Mouse (Mus musculus): ENCODE data around the gene Atoh7. TPM values are rescaled to one million over a fixed set of nuclear protein-coding genes. Genes with fewer than 3 reads are reported as not detected.

The Atoh7 gene
- polyA plus RNA-seq, 1 experiment from 2014 or later, result 2.1 TPM

DNA sequence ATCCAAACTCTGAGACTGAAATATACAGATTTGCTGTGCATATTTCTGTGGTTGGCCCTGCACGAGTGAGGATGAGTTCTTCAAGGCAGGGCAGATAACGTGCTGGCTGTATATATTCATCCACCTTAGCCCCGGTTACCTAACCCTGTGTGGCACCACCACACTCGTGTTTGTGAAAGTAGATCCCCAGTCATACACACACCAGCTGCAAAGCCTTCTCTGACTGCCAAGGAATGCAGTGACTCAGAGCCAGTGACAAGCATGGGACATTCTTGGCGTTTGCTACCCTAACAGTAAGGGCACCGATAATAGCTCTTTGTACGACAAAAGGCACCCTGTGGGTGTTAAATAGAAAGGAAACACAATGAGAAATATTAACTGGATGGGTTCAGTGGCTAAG lies 28.8 kb downstream of the Atoh7 start:
- ATAC-seq (ENCODE audit: low FRiP score), result no peak

DNA sequence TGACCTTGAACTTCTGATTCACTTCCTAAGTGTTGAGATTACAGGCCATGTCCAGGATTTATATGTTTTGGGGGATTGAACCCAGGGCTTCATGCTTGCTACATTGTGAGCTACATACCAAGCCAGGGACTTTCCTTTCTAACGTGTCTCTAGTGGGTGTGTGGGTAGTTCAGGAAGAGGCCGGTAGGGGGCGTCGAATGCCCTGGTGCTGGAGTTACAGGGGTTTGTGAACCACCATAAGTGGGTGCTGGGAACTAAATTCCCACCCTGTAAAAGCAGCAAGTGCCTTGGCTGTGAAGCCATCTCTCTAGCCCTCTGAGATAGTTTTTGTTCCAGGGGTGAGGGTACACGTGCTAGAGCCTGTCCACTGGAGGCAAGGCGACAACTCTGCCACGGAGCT lies 31.0 kb downstream of the Atoh7 start:
- 78% methylated on average over 7 of the region's 7 CpGs for WGBS
- Histone ChIP-seq H3K4me1 (replicated peaks) (no peaks in the 10 kb centered on the region), H3K9me3 (no peaks in the 10 kb centered on the region), H3K4me3 (no peak overlapping the region), H3K4me2 (no peak overlapping the region), H3K36me3 (no peaks in the 10 kb centered on the region), H3K27ac (no peak overlapping the region), H3K9ac (no peak overlapping the region), H3K27me3 (no peaks in the 10 kb centered on the region)
- no peak for ATAC-seq (ENCODE audit: low FRiP score)

More for the DNA sequence above, 28.8 kb downstream of the Atoh7 start:
- Histone ChIP-seq H3K4me2 (no peak overlapping the region), H3K27me3 (no peaks in the 10 kb centered on the region), H3K36me3 (no peaks in the 10 kb centered on the region), H3K9me3 (no peaks in the 10 kb centered on the region), H3K4me1 (replicated peaks) (no peaks in the 10 kb centered on the region), H3K9ac (no peak overlapping the region), H3K27ac (no peak overlapping the region), H3K4me3 (no peak overlapping the region)
- 67% methylated on average over 7 of the region's 7 CpGs for WGBS

DNA sequence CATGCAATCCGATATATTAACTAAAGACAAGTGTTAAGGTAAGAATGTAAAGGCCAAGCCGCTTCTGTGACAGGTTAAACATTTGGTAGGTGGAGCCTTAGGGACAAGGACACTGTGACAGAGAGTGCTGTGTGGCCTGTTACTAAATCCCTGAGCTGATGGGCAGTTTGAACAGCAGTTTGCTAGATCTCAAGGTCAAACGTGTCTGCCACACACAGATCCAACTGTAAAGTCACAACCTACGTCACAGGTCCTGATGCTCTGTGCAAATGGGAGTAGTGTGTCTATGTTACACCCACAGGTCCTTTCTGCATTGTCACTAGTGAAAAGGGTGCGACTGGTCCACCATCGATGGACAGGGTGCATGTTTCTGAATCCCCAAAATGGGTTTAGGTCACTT lies 32.9 kb downstream of the Atoh7 start:
- no peaks in the 10 kb centered on the region for H3K36me3 ChIP-seq
- WGBS, result 90% methylated on average over 6 of the region's 6 CpGs
- no peak for ATAC-seq (ENCODE audit: low FRiP score)
- H3K4me3 ChIP-seq, result no peak overlapping the region
- H3K27ac ChIP-seq, result no peak overlapping the region
- H3K27me3 ChIP-seq, result 0 out of 2 replicates have a peak, but pooled peaks cover 3% of the 10 kb centered on the region
- H3K4me1 ChIP-seq (replicated peaks), result no peaks in the 10 kb centered on the region
- no peak overlapping the region for H3K9ac ChIP-seq
- H3K4me2 ChIP-seq, result no peak overlapping the region
- H3K9me3 ChIP-seq, result no peaks in the 10 kb centered on the region

- H3K27me3 ChIP-seq, result 0 out of 2 replicates have a peak, but pooled peaks cover 3% of the 10 kb centered on the region
- no peak overlapping the region for H3K9ac ChIP-seq
- H3K4me1 ChIP-seq (replicated peaks), result no peaks in the 10 kb centered on the region
- ATAC-seq (ENCODE audit: low FRiP score), result no peak
- no peaks in the 10 kb centered on the region for H3K36me3 ChIP-seq
- H3K9me3 ChIP-seq, result no peaks in the 10 kb centered on the region
- no peak overlapping the region for H3K4me3 ChIP-seq
- 92% methylated on average over 4 of the region's 4 CpGs for WGBS
- H3K27ac ChIP-seq, result no peak overlapping the region
- no peak overlapping the region for H3K4me2 ChIP-seq
These were observed 33.9 kb downstream of the Atoh7 start for GRCm38 (mm10) chr10:63133326-63133725.

GRCm38 (mm10) chr10:63135680-63136079 lies 36.2 kb downstream of the Atoh7 start:
- H3K4me3 ChIP-seq, result no peak overlapping the region

DNA sequence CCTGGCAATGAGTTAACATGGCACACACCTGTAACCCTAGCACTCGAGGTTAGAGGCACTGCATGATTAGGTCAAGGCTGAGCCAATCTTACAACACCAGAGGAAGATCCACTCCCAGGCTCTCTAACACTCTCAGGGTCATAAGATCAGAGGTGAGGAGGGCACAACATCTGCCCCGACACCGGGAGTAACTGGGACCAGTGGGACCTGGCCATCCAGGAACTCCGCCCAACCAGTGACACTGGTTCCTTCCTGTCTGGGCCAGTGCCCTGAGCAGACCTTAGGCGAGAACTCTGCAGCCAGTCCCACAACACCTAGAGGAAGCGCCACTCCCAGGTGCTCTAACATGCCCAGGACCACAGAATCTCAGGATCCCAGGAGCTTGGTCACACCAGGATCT lies 37.0 kb downstream of the Atoh7 start:
- H3K9me3 ChIP-seq, result no peaks in the 10 kb centered on the region
- WGBS, result 84% methylated on average over 6 of the region's 6 CpGs
- H3K36me3 ChIP-seq, result no peaks in the 10 kb centered on the region
- no peak overlapping the region for H3K27ac ChIP-seq
- H3K27me3 ChIP-seq, result 0 out of 2 replicates have a peak, but pooled peaks cover 3% of the 10 kb centered on the region
- no peak overlapping the region for H3K9ac ChIP-seq
- no peak overlapping the region for H3K4me2 ChIP-seq
- no peak for ATAC-seq (ENCODE audit: low FRiP score)
- no peak overlapping the region for H3K4me3 ChIP-seq
- no peaks in the 10 kb centered on the region for H3K4me1 ChIP-seq (replicated peaks)

More at GRCm38 (mm10) chr10:63135680-63136079, 36.2 kb downstream of the Atoh7 start:
- ATAC-seq (ENCODE audit: low FRiP score), result no peak
- Histone ChIP-seq H3K4me1 (replicated peaks) (no peaks in the 10 kb centered on the region), H3K9ac (no peak overlapping the region), H3K27me3 (0 out of 2 replicates have a peak, but pooled peaks cover 3% of the 10 kb centered on the region), H3K4me2 (no peak overlapping the region), H3K36me3 (no peaks in the 10 kb centered on the region), H3K9me3 (no peaks in the 10 kb centered on the region), H3K27ac (no peak overlapping the region)
- 53% methylated on average over 12 of the region's 12 CpGs for WGBS

- no peak for ATAC-seq (ENCODE audit: low FRiP score)
- WGBS, result 89% methylated on average over 13 of the region's 13 CpGs
- H3K27ac ChIP-seq, result no peak overlapping the region
These were observed 43.2 kb downstream of the Atoh7 start for GRCm38 (mm10) chr10:63142660-63143059.

More at GRCm38 (mm10) chr10:63142660-63143059, 43.2 kb downstream of the Atoh7 start:
- H3K4me2 ChIP-seq, result no peak overlapping the region
- no peak overlapping the region for H3K9ac ChIP-seq
- H3K9me3 ChIP-seq, result no peaks in the 10 kb centered on the region
- H3K4me1 ChIP-seq (replicated peaks), result no peaks in the 10 kb centered on the region
- H3K4me3 ChIP-seq, result no peak overlapping the region
- no peaks in the 10 kb centered on the region for H3K36me3 ChIP-seq
- H3K27me3 ChIP-seq, result no peaks in the 10 kb centered on the region

Other genes starting within 250 kb of the Atoh7 start
- 35.1 and 35.8 TPM in 2 replicates for gene Tet1, start 190.7 kb upstream of the Atoh7 start, polyA plus RNA-seq (2015; fragmentation: Nextera tagmentation; extraction: Ambion mirVana)
- 13.9 and 14.5 TPM in 2 replicates for gene Slc25a16, start 179.0 kb upstream of the Atoh7 start, polyA plus RNA-seq (2015; fragmentation: Nextera tagmentation; extraction: Ambion mirVana)
- 5.1 and 6.4 TPM in 2 replicates for gene Dna2, start 152.6 kb upstream of the Atoh7 start, polyA plus RNA-seq (2015; fragmentation: Nextera tagmentation; extraction: Ambion mirVana)
- 52.6 and 57.0 TPM in 2 replicates for gene Rufy2, start 119.4 kb upstream of the Atoh7 start, polyA plus RNA-seq (2015; fragmentation: Nextera tagmentation; extraction: Ambion mirVana)
- gene Hnrnph3, start 75.4 kb upstream of the Atoh7 start, polyA plus RNA-seq (2015; fragmentation: Nextera tagmentation; extraction: Ambion mirVana), result 193 and 195 TPM in 2 replicates
- gene Pbld2, start 75.3 kb upstream of the Atoh7 start, polyA plus RNA-seq (2015; fragmentation: Nextera tagmentation; extraction: Ambion mirVana), result 0.88 and 1.1 TPM in 2 replicates
- gene Pbld1, start 39.5 kb upstream of the Atoh7 start, polyA plus RNA-seq (2015; fragmentation: Nextera tagmentation; extraction: Ambion mirVana), result 1.2 and 1.6 TPM in 2 replicates
- gene Mypn, start 104.3 kb downstream of the Atoh7 start, polyA plus RNA-seq (2015; fragmentation: Nextera tagmentation; extraction: Ambion mirVana), result 0.17 and 0.57 TPM in 2 replicates
- gene Herc4, start 144.2 kb downstream of the Atoh7 start, polyA plus RNA-seq (2015; fragmentation: Nextera tagmentation; extraction: Ambion mirVana), result 30.0 and 33.4 TPM in 2 replicates

Data from hindbrain, embryonic 13.5 days (tissue).